Comparison of ENCODE assay signal across 8 mouse cellular contexts in the genomic region with DNA sequence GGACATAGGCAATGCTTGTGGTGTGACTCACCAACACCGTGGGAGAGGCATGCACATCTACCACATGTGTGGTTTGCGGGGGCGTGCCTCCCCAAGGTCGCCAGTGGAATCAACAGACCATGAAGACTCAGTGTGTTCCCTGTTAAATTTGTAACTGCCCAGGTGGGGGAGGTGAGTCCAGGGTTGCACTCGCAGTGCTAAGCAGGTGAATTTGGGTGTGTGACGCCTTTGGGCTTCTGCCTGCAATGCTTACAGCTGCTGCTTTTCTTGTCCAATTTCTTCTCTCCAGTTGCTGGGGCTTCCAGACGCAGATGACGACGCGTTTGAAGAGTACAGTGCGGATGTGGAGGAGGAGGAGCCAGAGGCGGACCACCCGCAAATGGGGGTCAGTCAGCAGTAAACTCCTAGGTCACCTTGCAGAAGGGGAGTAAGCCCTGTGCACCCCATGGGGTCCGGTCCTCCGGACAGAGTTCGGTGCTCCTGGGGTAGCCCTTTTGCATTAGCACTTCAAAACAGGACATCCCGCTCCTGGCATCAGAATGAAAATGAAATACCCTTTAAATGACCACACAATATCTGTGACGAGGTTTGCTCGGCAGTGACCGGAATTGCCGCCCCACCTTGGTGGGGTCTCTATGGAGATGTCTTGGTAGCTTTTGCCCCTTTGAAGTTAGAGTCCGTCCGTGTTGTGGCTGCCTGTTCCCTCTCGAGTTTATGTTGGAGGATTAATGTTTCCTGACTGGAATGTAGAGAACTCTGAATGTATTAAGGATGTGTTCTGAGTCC. TPM values are rescaled to one million over a fixed set of nuclear protein-coding genes. Genes with fewer than 3 reads are reported as not detected.
DNase-seq lines count a peak whose midpoint lies in the region; ATAC-seq lines count a peak whose summit lies in the region.

No protein-coding gene starts in this region.

- peak; percentile 58 for ATAC-seq in erythroblast, adult 5-6 weeks (replicated peaks; ENCODE audit: low FRiP score, poor library complexity, severe bottlenecking)
- ATAC-seq in intestine, embryonic 14.5 days (replicated peaks; ENCODE audit: low FRiP score, low TSS enrichment, low read depth): peak; percentile 48
- no peak for ATAC-seq in liver, embryonic 16.5 days (ENCODE audit: low read depth)

- H3K4me2 ChIP-seq in intestine, embryonic 14.5 days (ENCODE audit: low read length): peak overlapping the region; percentile 90
- peak overlapping the region; percentile 85 for H3K4me2 ChIP-seq in liver, embryonic 16.5 days (ENCODE audit: low read depth, low read length)

- H3K9ac ChIP-seq in intestine, embryonic 14.5 days (ENCODE audit: low read length): peak overlapping the region; percentile 45
- H3K9ac ChIP-seq in liver, embryonic 16.5 days (ENCODE audit: low read depth, low read length): peak overlapping the region; percentile 41

- peaks cover 16% of the 10 kb centered on the region for H3K27me3 ChIP-seq in intestine, embryonic 14.5 days (replicated peaks; ENCODE audit: control insufficient read depth, insufficient read depth, low read length)
- peaks cover 17% of the 10 kb centered on the region for H3K27me3 ChIP-seq in liver, embryonic 16.5 days (ENCODE audit: control insufficient read depth, insufficient read depth, low read depth, low read length)
- no peaks in the 10 kb centered on the region for H3K27me3 ChIP-seq in splenic B cell, adult 2 months (ENCODE audit: control insufficient read depth, insufficient read depth, low read length, poor library complexity, severe bottlenecking)

- 4% methylated on average over 24 of the region's 24 CpGs for WGBS in intestine, embryonic 14.5 days
- 3% methylated on average over 24 of the region's 24 CpGs for WGBS in liver, embryonic 16.5 days (ENCODE audit: insufficient replicate concordance)

- H3K4me3 ChIP-seq in intestine, embryonic 14.5 days (ENCODE audit: low read depth, low read length): peak overlapping the region; percentile 53
- H3K4me3 ChIP-seq in liver, embryonic 16.5 days (ENCODE audit: low read depth, low read length): peak overlapping the region; percentile 57

- peaks cover 4% of the 10 kb centered on the region; the same call in 1 of the 2 replicates for H3K4me1 ChIP-seq in intestine, embryonic 14.5 days (replicated peaks; ENCODE audit: control insufficient read depth, insufficient read depth, low read length)
- peaks cover 6% of the 10 kb centered on the region; the same call in 1 of the 2 replicates for H3K4me1 ChIP-seq in liver, embryonic 16.5 days (ENCODE audit: control insufficient read depth, low read depth, low read length)

- DNase-seq in gastrocnemius, adult 18-20 months (ENCODE audit: low spot score): peak; percentile 10
- DNase-seq in gastrocnemius, postnatal 10 days: no peak
- peak; percentile 28 to 43 for DNase-seq in CD8-positive naive resting alpha-beta T cell, adult 2 months (ENCODE audit: low read depth in 2 of 2, low spot score in 2 of 2)
- peak; percentile 69 for DNase-seq in intestine, embryonic 14.5 days (ENCODE audit: low spot score)
- DNase-seq in splenic B cell, adult 2 months (ENCODE audit: low read depth, low spot score): peak; percentile 56
- no peak for DNase-seq in cerebellum, adult 9-11 months

- H3K9me3 ChIP-seq in intestine, embryonic 14.5 days (ENCODE audit: control insufficient read depth, low read length): no peaks in the 10 kb centered on the region
- no peaks in the 10 kb centered on the region for H3K9me3 ChIP-seq in liver, embryonic 16.5 days (replicated peaks; ENCODE audit: control insufficient read depth, low read length)

- no peaks in the 10 kb centered on the region for H3K36me3 ChIP-seq in intestine, embryonic 14.5 days (ENCODE audit: control insufficient read depth, insufficient read depth, low read length)
- no peaks in the 10 kb centered on the region for H3K36me3 ChIP-seq in liver, embryonic 16.5 days (ENCODE audit: control insufficient read depth, insufficient read depth)
- no peaks in the 10 kb centered on the region for H3K36me3 ChIP-seq in splenic B cell, adult 2 months (ENCODE audit: control insufficient read depth, insufficient read depth, low read length, poor library complexity, severe bottlenecking)

- H3K27ac ChIP-seq in intestine, embryonic 14.5 days (ENCODE audit: low read depth): no peak overlapping the region
- H3K27ac ChIP-seq in liver, embryonic 16.5 days (ENCODE audit: low read length): no peak overlapping the region

RNA-seq across cellular contexts. Expression of a gene that starts 17.5 kb away (rescaled TPM):
- 1 to 10 TPM; 5.3 to 8.7 TPM for total RNA-seq in gastrocnemius, adult 18-20 months (2021)
- total RNA-seq in gastrocnemius, postnatal 10 days (2021): 1 to 10 TPM; 7.3 to 7.9 TPM
- 4.6 and 9.4 TPM in 2 replicates for total RNA-seq in erythroblast, adult 5-6 weeks (2015; ENCODE audit: low replicate concordance)
- total RNA-seq in erythroblast, adult 5-6 weeks (2017; ENCODE audit: low replicate concordance): 13.1 and 14.2 TPM in 2 replicates
- 9.9 and 10.4 TPM in 2 replicates for polyA plus RNA-seq in intestine, embryonic 14.5 days (2014; fragmentation: Nextera tagmentation; extraction: Ambion mirVana)
- polyA plus RNA-seq in liver, embryonic 16.5 days (2015; fragmentation: Nextera tagmentation; extraction: Ambion mirVana): 2.5 and 2.6 TPM in 2 replicates

Comparison
In these comparisons a context has a peak if more than half of its experiments do, and no peak if none do; other contexts are left out.
1. DNase-seq: peak in gastrocnemius, adult 18-20 months (single experiment), CD8-positive naive resting alpha-beta T cell, adult 2 months (2 of 2), intestine, embryonic 14.5 days (single experiment) and splenic B cell, adult 2 months (single experiment); none in gastrocnemius, postnatal 10 days (single experiment) and cerebellum, adult 9-11 months (single experiment).